ENCODE assay signal across 8 mouse cellular contexts in the genomic region with DNA sequence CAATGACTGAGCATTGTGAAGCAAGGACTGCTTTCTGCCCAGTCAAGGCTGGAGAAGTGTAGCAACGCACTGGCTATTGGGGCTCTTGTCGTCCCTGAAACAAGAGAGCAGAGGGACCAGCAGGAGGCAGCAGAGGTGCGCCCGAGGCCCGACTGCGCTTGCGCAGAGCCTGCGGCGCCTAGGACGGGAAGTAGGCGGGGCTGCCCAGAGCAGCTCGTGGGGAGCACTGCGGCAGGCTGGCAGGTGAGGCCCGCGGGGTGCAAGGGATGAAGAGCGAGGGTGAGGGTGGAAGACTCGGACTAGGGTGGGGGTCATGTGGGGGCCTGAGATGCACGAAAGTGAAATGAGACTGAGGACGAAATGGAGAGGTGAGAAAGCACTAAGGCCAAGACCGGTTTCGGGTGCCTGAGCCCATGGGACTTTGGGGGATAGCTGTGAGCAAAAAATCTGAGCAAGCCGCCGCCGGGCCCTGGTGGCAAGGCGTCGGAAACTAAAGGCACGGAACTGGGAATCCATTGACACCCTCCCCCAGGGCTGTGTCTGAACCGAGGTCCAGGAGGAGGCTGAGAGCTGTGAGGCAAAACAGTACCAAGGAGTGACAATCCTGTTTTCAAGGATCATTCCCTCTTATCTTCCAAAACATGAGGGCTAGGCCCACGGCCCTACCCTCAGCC. TPM values are rescaled to one million over a fixed set of nuclear protein-coding genes. Genes with fewer than 3 reads are reported as not detected.
A peak's percentile ranks its signal among the peaks of the same experiment; 100 is the strongest.
DNase-seq lines count a peak whose midpoint lies in the region; ATAC-seq and TF ChIP-seq lines count a peak whose summit lies in the region.

A gene (plus strand): TSS at position 88 of the 674 bp plus-strand sequence.

- under 1% methylated on average over 29 of the region's 29 CpGs for WGBS in forebrain, embryonic 15.5 days
- WGBS in lung, adult 2 months = under 1% methylated on average over 29 of the region's 29 CpGs

- peaks cover 26% of the 10 kb centered on the region for H3K36me3 ChIP-seq in ES-E14 (ENCODE audit: control insufficient read depth, insufficient read depth, low read length, poor library complexity, severe bottlenecking)
- peaks cover 12% of the 10 kb centered on the region for H3K36me3 ChIP-seq in forebrain, embryonic 15.5 days

- TF ChIP-seq CTCF in lung, adult 2 months (IDR thresholded peaks at IDR 0.05; ENCODE audit: insufficient read depth, low read length) = peak; percentile 75

- in situ Hi-C loops in ES-E14 (cut with MboI; ENCODE audit: low sequenced_read_pairs in 2 of 2, unreplicated experiment in 2 of 2) = no loop called here

- H3K27ac ChIP-seq in ES-E14 (ENCODE audit: insufficient read depth, low read depth, low read length, poor library complexity, severe bottlenecking) = peak within 1 kb of the TSS; percentile 31; the same call in 1 of the 2 replicates
- H3K27ac ChIP-seq in forebrain, embryonic 15.5 days (replicated peaks) = peak within 1 kb of the TSS; percentile 67

- peak; percentile 84 for DNase-seq in ES-E14 (ENCODE audit: low read depth, low spot score)
- DNase-seq in cerebellum, adult 11-12 months = peak; percentile 95
- peak; percentile 90 for DNase-seq in heart, postnatal 25 days (ENCODE audit: low spot score)
- DNase-seq in layer of hippocampus, adult 18-20 months (ENCODE audit: low spot score in 2 of 2) = peak; percentile 96
- peak; percentile 97 for DNase-seq in lung, adult 2 months
- DNase-seq in thymus, adult 18-20 months = peak; percentile 92 to 94

- peak within 1 kb of the TSS; percentile 72 for H3K9ac ChIP-seq in ES-E14 (ENCODE audit: insufficient read depth, low read depth, low read length, poor library complexity, severe bottlenecking)
- H3K9ac ChIP-seq in forebrain, embryonic 15.5 days (replicated peaks) = peak within 1 kb of the TSS; percentile 68

- ATAC-seq in forebrain, embryonic 15.5 days (replicated peaks) = peak; percentile 93
- ATAC-seq in neutrophil, adult 5-6 weeks (ENCODE audit: extremely low read depth, insufficient number of reproducible peaks, low FRiP score, poor library complexity, severe bottlenecking) = peak; percentile 94

- H3K4me2 ChIP-seq in forebrain, embryonic 15.5 days (replicated peaks) = peak within 1 kb of the TSS; percentile 60

- peak within 1 kb of the TSS; percentile 71 to 77 for H3K4me3 ChIP-seq in ES-E14 (ENCODE audit: insufficient read depth in 1 of 2, low read depth in 1 of 2, low read length in 2 of 2, poor library complexity in 1 of 2, severe bottlenecking in 1 of 2)
- peak within 1 kb of the TSS; percentile 63 for H3K4me3 ChIP-seq in forebrain, embryonic 15.5 days
- H3K4me3 ChIP-seq in lung, adult 2 months (replicated peaks; ENCODE audit: extremely low read depth, low read depth, low read length) = peak within 1 kb of the TSS; percentile 86

- peak; percentile 82; the same call in 1 of the 2 replicates for TF ChIP-seq POLR2A in lung, adult 2 months (IDR thresholded peaks at IDR 0.05; ENCODE audit: borderline replicate concordance, extremely low read depth, low read depth, low read length)

- intact Hi-C loops in heart, postnatal 25 days (cut with DNase I) = loop anchor here (1.0 to 10.0 kb wide), 2 partner anchors 15 to 378 kb away; a partner anchor contains a TSS

- no peaks in the 10 kb centered on the region for H3K9me3 ChIP-seq in ES-E14 (ENCODE audit: control insufficient read depth, insufficient read depth, low read depth, low read length)
- no peaks in the 10 kb centered on the region for H3K9me3 ChIP-seq in forebrain, embryonic 15.5 days

- H3K4me1 ChIP-seq in ES-E14 (ENCODE audit: control insufficient read depth in 2 of 2, insufficient read depth in 2 of 2, low read length in 2 of 2, poor library complexity in 1 of 2) = peaks cover 0 to 8% of the 10 kb centered on the region in 2 experiments; a peak in 2 of 4 replicates
- peaks cover 21% of the 10 kb centered on the region for H3K4me1 ChIP-seq in forebrain, embryonic 15.5 days
- H3K4me1 ChIP-seq in lung, adult 2 months (ENCODE audit: control insufficient read depth, insufficient read depth, low read length) = peaks cover 17% of the 10 kb centered on the region

- H3K27me3 ChIP-seq in forebrain, embryonic 15.5 days = no peaks in the 10 kb centered on the region

TF ChIP-seq in ES-E14, 5 proteins besides CTCF, POLR2A, EP300 and RAD21:
- TF ChIP-seq CHD2 (IDR thresholded peaks at IDR 0.05; ENCODE audit: low read depth, low read length) (no peak), MAFK (IDR thresholded peaks at IDR 0.05; ENCODE audit: insufficient read depth, low read depth, low read length) (peak; percentile 63), ZC3H11A (IDR thresholded peaks at IDR 0.05; ENCODE audit: borderline replicate concordance, low read depth, low read length) (no peak), HCFC1 (IDR thresholded peaks at IDR 0.05; ENCODE audit: borderline replicate concordance, insufficient read depth, low read length) (no peak), ZNF384 (IDR thresholded peaks at IDR 0.05; ENCODE audit: low read depth, low read length) (no peak; the same call in 1 of the 2 replicates)

RNA-seq across cellular contexts. Expression of the gene that starts here (rescaled TPM):
- total RNA-seq in ES-E14 (2012; rRNA removed) = 32.8 and 38.2 TPM in 2 replicates
- 25.4 and 26.4 TPM in 2 replicates for polyA plus RNA-seq in forebrain, embryonic 15.5 days (2015; fragmentation: Nextera tagmentation; extraction: Ambion mirVana)
- 10 to 100 TPM; 21.5 to 31.2 TPM for total RNA-seq in heart, postnatal 25 days (2021)
- 10 to 100 TPM; 54.7 to 56.3 TPM for total RNA-seq in layer of hippocampus, adult 18-20 months (2021)
- polyA plus RNA-seq in lung, adult 2 months (2012; rRNA removed) = 40.4 and 46.2 TPM in 2 replicates
- 9.3 and 12.5 TPM in 2 replicates for total RNA-seq in neutrophil, adult 5-6 weeks (2017)

Comparison
In these comparisons a context has a peak if more than half of its experiments do, and no peak if none do; other contexts are left out.
1. Peak in every context shown above with its lines: DNase-seq, ATAC-seq, H3K4me3 ChIP-seq and H3K27ac ChIP-seq.